24 mouse cellular contexts compared by ENCODE assay signal in the genomic region with DNA sequence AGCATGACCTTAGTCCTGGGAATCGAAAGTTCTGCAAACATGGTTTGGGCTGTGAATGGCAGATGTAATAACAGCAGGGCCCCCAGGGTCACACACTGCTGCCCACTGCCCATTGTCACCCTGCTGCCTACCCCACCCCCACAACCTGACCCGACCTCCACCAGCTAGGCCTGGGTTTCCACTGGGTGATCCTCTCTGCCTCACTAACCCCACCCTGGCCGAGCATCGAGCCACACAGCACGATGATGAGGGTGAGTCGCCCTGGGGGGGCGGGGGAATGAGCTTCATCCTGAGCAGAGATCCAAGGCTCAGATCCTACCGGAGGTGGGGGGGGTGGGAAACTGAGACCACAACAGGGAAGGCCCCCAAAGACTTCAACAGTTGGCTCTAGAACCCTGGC. TPM values are rescaled to one million over a fixed set of nuclear protein-coding genes. Genes with fewer than 3 reads are reported as not detected.
DNase-seq lines count a peak whose midpoint lies in the region.
"Had no signal": no experiment of that assay in that cellular context is flagged by ENCODE, and none has a peak within 500 bp of the region (broad histone marks: within the 10 kb centered on the region; RNA-seq: fewer than 3 reads in every experiment).

No protein-coding gene starts in this region.

- no peaks in the 10 kb centered on the region for H3K36me3 ChIP-seq in heart, embryonic 10.5 days
- H3K36me3 ChIP-seq: neural tube, embryonic 15.5 days had no signal

- no peaks in the 10 kb centered on the region for H3K9me3 ChIP-seq in heart, embryonic 10.5 days
- H3K9me3 ChIP-seq: neural tube, embryonic 15.5 days had no signal

- peak; percentile 14 for DNase-seq in adrenal gland, postnatal 14 days
- DNase-seq in adrenal gland, adult 2 months = no peak
- DNase-seq in heart, embryonic 10.5 days (ENCODE audit: low spot score) = no peak
- DNase-seq in heart, postnatal 25 days (ENCODE audit: low spot score) = no peak
- peak; percentile 25 for DNase-seq in kidney, postnatal 10 days
- no peak for DNase-seq in kidney, adult 18-20 months
- DNase-seq in urinary bladder, adult 2 months (ENCODE audit: low spot score) = no peak
- DNase-seq in retina, embryonic 14.5 days (ENCODE audit: low spot score) = no peak
- DNase-seq: gastrocnemius, postnatal 25 days; thymus, adult 2 months; thymus, postnatal 4 days had no signal

- peaks cover 56% of the 10 kb centered on the region for H3K4me1 ChIP-seq in heart, embryonic 10.5 days
- H3K4me1 ChIP-seq: neural tube, embryonic 15.5 days had no signal

- peaks cover 33% of the 10 kb centered on the region; the same call in 1 of the 2 replicates for H3K27me3 ChIP-seq in heart, embryonic 10.5 days (ENCODE audit: insufficient read depth, poor library complexity, severe bottlenecking)
- H3K27me3 ChIP-seq: neural tube, embryonic 15.5 days had no signal

- no peak overlapping the region for H3K4me3 ChIP-seq in heart, embryonic 10.5 days
- H3K4me3 ChIP-seq: neural tube, embryonic 15.5 days had no signal

- 65% methylated on average over 8 of the region's 8 CpGs for WGBS in heart, embryonic 10.5 days

- peak overlapping the region; percentile 48 for H3K27ac ChIP-seq in heart, embryonic 10.5 days
- H3K27ac ChIP-seq: macrophage; neural tube, embryonic 15.5 days had no signal

- intact Hi-C loops in heart, postnatal 25 days (cut with DNase I) = no loop called here

RNA-seq across cellular contexts. Expression of a gene that starts 8.9 kb away (rescaled TPM):
- 3.6 and 6.1 TPM in 2 replicates for total RNA-seq in adrenal gland, postnatal 14 days (2021)
- 1 to 10 TPM; 3.2 to 3.7 TPM for total RNA-seq in adrenal gland, adult 2 months (2021)
- polyA plus RNA-seq in adrenal gland, adult 2 months (2012; rRNA removed) = 11.1 and 13.1 TPM in 2 replicates
- polyA plus RNA-seq in heart, embryonic 10.5 days (2016; fragmentation: Nextera tagmentation; extraction: Ambion mirVana) = 0.21 and 0.36 TPM in 2 replicates
- total RNA-seq in heart, postnatal 25 days (2021) = 1 to 10 TPM; 3.7 TPM
- polyA plus RNA-seq in urinary bladder, adult 2 months (2012; rRNA removed) = 1.3 and 1.9 TPM in 2 replicates
- total RNA-seq: liver, adult 2 months had no signal
- polyA plus RNA-seq: macrophage had no signal

RNA-seq across cellular contexts. Expression of a gene that starts 13.0 kb away (rescaled TPM):
- not detected in 2 replicates for total RNA-seq in adrenal gland, postnatal 14 days (2021)
- not detected for total RNA-seq in adrenal gland, adult 2 months (2021)
- polyA plus RNA-seq in adrenal gland, adult 2 months (2012; rRNA removed) = not detected in 2 replicates
- polyA plus RNA-seq in heart, embryonic 10.5 days (2016; fragmentation: Nextera tagmentation; extraction: Ambion mirVana) = 0.05 and 0.07 TPM in 2 replicates
- under 1 TPM in 1 of 2 experiments, not detected in 1; 0.13 TPM for total RNA-seq in heart, postnatal 25 days (2021)
- 0.34 and 0.63 TPM in 2 replicates for polyA plus RNA-seq in urinary bladder, adult 2 months (2012; rRNA removed)
- total RNA-seq: adrenal gland, adult 18-20 months; layer of hippocampus, postnatal 10 days had no signal
- polyA plus RNA-seq: forebrain, embryonic 16.5 days; hindbrain, embryonic 11.5 days; intestine, postnatal 0 days; limb, embryonic 11.5 days; liver, adult 2 months; macrophage; small intestine, adult 2 months had no signal

RNA-seq across cellular contexts. Expression of a gene that starts 27.4 kb away (rescaled TPM):
- total RNA-seq in adrenal gland, postnatal 14 days (2021) = 2.8 and 4.4 TPM in 2 replicates
- 1 to 10 TPM; 2.7 to 2.9 TPM for total RNA-seq in adrenal gland, adult 2 months (2021)
- 0.82 and 1.8 TPM in 2 replicates for polyA plus RNA-seq in adrenal gland, adult 2 months (2012; rRNA removed)
- polyA plus RNA-seq in heart, embryonic 10.5 days (2016; fragmentation: Nextera tagmentation; extraction: Ambion mirVana) = 0.04 TPM in 2 replicates
- under 1 TPM in 1 of 2 experiments, not detected in 1; 0.20 TPM for total RNA-seq in heart, postnatal 25 days (2021)
- 0.13 and 0.61 TPM in 2 replicates for polyA plus RNA-seq in urinary bladder, adult 2 months (2012; rRNA removed)
- total RNA-seq: liver, adult 2 months had no signal
- polyA plus RNA-seq: heart, postnatal 0 days; liver, adult 2 months; liver, embryonic 16.5 days; lung, embryonic 16.5 days; macrophage; small intestine, adult 2 months had no signal

RNA-seq across cellular contexts. Expression of a gene that starts 38.2 kb away (rescaled TPM):
- 0.48 and 1.1 TPM in 2 replicates for total RNA-seq in adrenal gland, postnatal 14 days (2021)
- under 1 TPM; 0.40 to 0.90 TPM for total RNA-seq in adrenal gland, adult 2 months (2021)
- polyA plus RNA-seq in adrenal gland, adult 2 months (2012; rRNA removed) = 0.06 and 0.33 TPM in 2 replicates
- 0.47 and 0.85 TPM in 2 replicates for polyA plus RNA-seq in heart, embryonic 10.5 days (2016; fragmentation: Nextera tagmentation; extraction: Ambion mirVana)
- total RNA-seq in heart, postnatal 25 days (2021) = not detected
- polyA plus RNA-seq in urinary bladder, adult 2 months (2012; rRNA removed) = 0.04 and 0.12 TPM in 2 replicates
- total RNA-seq: gastrocnemius, postnatal 25 days; liver, adult 2 months had no signal
- polyA plus RNA-seq: macrophage; small intestine, adult 2 months had no signal

Comparison
In these comparisons a context has a peak if more than half of its experiments do, and no peak if none do; other contexts are left out.
1. DNase-seq: peak in adrenal gland, postnatal 14 days (single experiment) and kidney, postnatal 10 days (single experiment); none in adrenal gland, adult 2 months (single experiment), heart, embryonic 10.5 days (single experiment), heart, postnatal 25 days (single experiment), kidney, adult 18-20 months (single experiment), urinary bladder, adult 2 months (single experiment) and retina, embryonic 14.5 days (single experiment).